Mouse (Mus musculus) 3T3-L1 (cell line): ENCODE results near the gene Smr3a.

Source experiments
- DNase-seq: peaks from one replicate; pipeline ENCODE4 v3.0.0-alpha.2; 2015; ENCODE audit warnings: low read depth, low spot score

Gene Smr3a

GRCm38 (mm10) chr5:88002249-88002648, at the start of gene Smr3a:
Gene Smr3a, plus strand, starts transcription at chr5:88002549.
- DNase-seq: no peak

GRCm38 (mm10) chr5:87969201-87969600, 33.1 kb upstream of the Smr3a start, which contains the start of the genes 2310003L06Rik and Gm28434:
Gene 2310003L06Rik, plus strand, starts transcription at chr5:87969459.
Gene Gm28434, plus strand, starts transcription at chr5:87969517.
- DNase-seq: no peak

GRCm38 (mm10) chr5:87979139-87979538, 23.2 kb upstream of the Smr3a start, which contains the start of gene Cabs1:
Gene Cabs1, plus strand, starts transcription at chr5:87979439.
- no peak for DNase-seq

- DNase-seq: no peak
These were observed 19.7 kb upstream of the Smr3a start for GRCm38 (mm10) chr5:87982468-87983214.

GRCm38 (mm10) chr5:88005241-88005640, 2.9 kb downstream of the Smr3a start:
- no peak for DNase-seq
